Mouse (Mus musculus): ENCODE results near the gene Klhl29. TPM values are rescaled to one million over a fixed set of nuclear protein-coding genes. Genes with fewer than 3 reads are reported as not detected.

The Klhl29 gene
- 10 to 100 TPM; 13.7 to 16.7 TPM for total RNA-seq (2021)
- long read RNA-seq, experiment 1, full-length matches to known transcripts, result 1 of 7 reads
- long read RNA-seq, experiment 1, partial matches to known transcripts, result 0 of 7 reads
- long read RNA-seq, experiment 1, other reads (novel, unspliced or antisense), result 6 of 7 reads
- long read RNA-seq, experiment 2, result 0 reads

GRCm38 (mm10) chr12:5375616-5376461, at the start of gene Klhl29:
Gene Klhl29, minus strand, starts transcription at chr12:5375682.
- DNase-seq, result peak; percentile 94 to 96

- no peak for DNase-seq
These were observed 49.8 kb upstream of the Klhl29 start for GRCm38 (mm10) chr12:5425276-5425675.

- DNase-seq, result no peak
These were observed 40.3 kb upstream of the Klhl29 start for GRCm38 (mm10) chr12:5415806-5416205.

GRCm38 (mm10) chr12:5413976-5414375, 38.5 kb upstream of the Klhl29 start:
- no peak for DNase-seq

- DNase-seq, result no peak
These were observed 36.5 kb upstream of the Klhl29 start for GRCm38 (mm10) chr12:5411761-5412537.

GRCm38 (mm10) chr12:5411346-5411745, 35.9 kb upstream of the Klhl29 start:
- DNase-seq, result no peak

- peak; percentile 88 to 91 for DNase-seq
These were observed 35.1 kb upstream of the Klhl29 start for GRCm38 (mm10) chr12:5410391-5411115.

- no peak for DNase-seq
These were observed 31.7 kb upstream of the Klhl29 start for GRCm38 (mm10) chr12:5407175-5407574.

GRCm38 (mm10) chr12:5397423-5397822, 21.9 kb upstream of the Klhl29 start:
- no peak for DNase-seq

GRCm38 (mm10) chr12:5395188-5395587, 19.7 kb upstream of the Klhl29 start:
- DNase-seq, result no peak

- no peak for DNase-seq
These were observed 11.6 kb upstream of the Klhl29 start for GRCm38 (mm10) chr12:5387112-5387511.

GRCm38 (mm10) chr12:5386688-5387087, 11.2 kb upstream of the Klhl29 start:
- no peak for DNase-seq

GRCm38 (mm10) chr12:5381694-5382093, 6.2 kb upstream of the Klhl29 start:
- DNase-seq, result no peak

GRCm38 (mm10) chr12:5374684-5375615, 532 bp downstream of the Klhl29 start:
- peak; percentile 46 to 62 for DNase-seq

- peak in 1 of 2 experiments; percentile 38 for DNase-seq
These were observed 1.2 kb downstream of the Klhl29 start for GRCm38 (mm10) chr12:5374196-5374683.

- peak; percentile 40 to 46 for DNase-seq
These were observed 1.8 kb downstream of the Klhl29 start for GRCm38 (mm10) chr12:5373641-5374195.

GRCm38 (mm10) chr12:5369396-5369795, 6.1 kb downstream of the Klhl29 start:
- DNase-seq, result no peak

- DNase-seq, result no peak
These were observed 10.6 kb downstream of the Klhl29 start for GRCm38 (mm10) chr12:5364836-5365235.

- no peak for DNase-seq
These were observed 11.4 kb downstream of the Klhl29 start for GRCm38 (mm10) chr12:5363961-5364634.

- peak; percentile 53 to 65 for DNase-seq
These were observed 16.4 kb downstream of the Klhl29 start for GRCm38 (mm10) chr12:5359065-5359464.
